Mouse (Mus musculus): ENCODE data around the gene Thegl. TPM values are rescaled to one million over a fixed set of nuclear protein-coding genes. Genes with fewer than 3 reads are reported as not detected.

Thegl gene
- polyA plus RNA-seq, 1 experiment, result not detected

DNA sequence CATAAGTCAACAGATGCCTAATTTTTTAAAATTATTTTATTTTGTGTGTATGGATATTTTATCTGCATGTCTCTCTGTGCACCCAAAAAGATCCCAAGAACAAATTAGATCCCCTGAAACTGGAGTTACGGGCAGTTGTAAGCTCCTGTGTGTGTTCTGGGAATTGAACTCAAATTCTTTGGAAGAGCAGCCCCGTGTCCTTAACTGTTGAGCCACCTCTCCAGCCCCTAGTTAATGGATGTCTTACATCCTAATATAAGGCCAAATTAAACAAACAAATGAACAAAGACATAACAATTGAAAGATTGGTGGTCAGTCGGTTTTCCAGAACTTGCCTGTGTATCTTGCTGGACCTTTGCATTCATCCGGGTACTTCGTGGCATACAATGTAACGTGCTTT is 93.0 kb downstream of the Thegl start:
- no peak overlapping the region for H3K9ac ChIP-seq (ENCODE audit: low read depth, poor library complexity, severe bottlenecking)
- H3K4me3 ChIP-seq (ENCODE audit: low read depth, low read length), result no peak overlapping the region
- H3K27me3 ChIP-seq (ENCODE audit: control insufficient read depth, insufficient read depth, low read length, poor library complexity, severe bottlenecking), result no peaks in the 10 kb centered on the region
- no peaks in the 10 kb centered on the region for H3K4me1 ChIP-seq (ENCODE audit: control insufficient read depth, insufficient read depth, low read length)
- no peaks in the 10 kb centered on the region for H3K9me3 ChIP-seq (replicated peaks; ENCODE audit: control insufficient read depth, insufficient read depth, low read length, poor library complexity, severe bottlenecking)
- H3K36me3 ChIP-seq (ENCODE audit: control insufficient read depth, insufficient read depth, low read length, poor library complexity, severe bottlenecking), result no peaks in the 10 kb centered on the region
- H3K27ac ChIP-seq (ENCODE audit: insufficient read depth, low read length), result no peak overlapping the region
- TF ChIP-seq POLR2A (IDR thresholded peaks at IDR 0.05; ENCODE audit: insufficient read depth, low read length) (no peak), EP300 (IDR thresholded peaks at IDR 0.05; ENCODE audit: insufficient read depth, low read depth, low read length) (no peak), CTCF (IDR thresholded peaks at IDR 0.05; ENCODE audit: low read depth, low read length) (no peak)

DNA sequence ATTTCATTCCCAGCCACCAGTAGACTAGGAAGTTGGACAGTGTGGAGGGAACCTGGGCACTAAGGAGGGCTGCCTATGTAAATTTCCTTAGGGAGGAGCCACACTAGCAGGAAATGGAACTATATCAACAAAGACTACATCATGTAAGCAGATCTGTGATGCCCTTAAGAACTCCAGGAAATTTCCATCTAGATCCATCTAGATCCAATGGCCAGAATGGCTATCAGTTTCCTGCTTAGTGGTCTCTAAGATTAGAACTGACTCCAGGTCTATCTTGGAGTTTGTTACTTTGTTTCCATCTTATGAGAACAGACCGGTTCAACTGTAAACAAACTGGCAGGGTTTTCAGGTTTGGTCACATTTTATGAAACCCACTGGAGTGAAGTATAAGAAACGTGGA is 94.0 kb downstream of the Thegl start:
- Histone ChIP-seq H3K36me3 (ENCODE audit: control insufficient read depth, insufficient read depth, low read length, poor library complexity, severe bottlenecking) (no peaks in the 10 kb centered on the region), H3K9me3 (replicated peaks; ENCODE audit: control insufficient read depth, insufficient read depth, low read length, poor library complexity, severe bottlenecking) (no peaks in the 10 kb centered on the region), H3K4me1 (ENCODE audit: control insufficient read depth, insufficient read depth, low read length) (no peaks in the 10 kb centered on the region), H3K4me3 (ENCODE audit: low read depth, low read length) (no peak overlapping the region), H3K27ac (ENCODE audit: insufficient read depth, low read length) (no peak overlapping the region), H3K9ac (ENCODE audit: low read depth, poor library complexity, severe bottlenecking) (no peak overlapping the region), H3K27me3 (ENCODE audit: control insufficient read depth, insufficient read depth, low read length, poor library complexity, severe bottlenecking) (no peaks in the 10 kb centered on the region)
- no peak for TF ChIP-seq POLR2A (IDR thresholded peaks at IDR 0.05; ENCODE audit: insufficient read depth, low read length)
- TF ChIP-seq CTCF (IDR thresholded peaks at IDR 0.05; ENCODE audit: low read depth, low read length), result no peak
- no peak for TF ChIP-seq EP300 (IDR thresholded peaks at IDR 0.05; ENCODE audit: insufficient read depth, low read depth, low read length)

Other genes starting within 250 kb of the Thegl start
- gene Aasdh, start 110.5 kb upstream of the Thegl start, polyA plus RNA-seq (2011; ENCODE audit: insufficient read depth, insufficient read length, low read depth, missing spikeins), result 73.2 and 74.1 TPM in 2 replicates
- 611 and 648 TPM in 2 replicates for gene Paics, start 64.7 kb upstream of the Thegl start, polyA plus RNA-seq (2011; ENCODE audit: insufficient read depth, insufficient read length, low read depth, missing spikeins)
- 89.3 and 90.8 TPM in 2 replicates for gene Ppat, start 64.4 kb upstream of the Thegl start, polyA plus RNA-seq (2011; ENCODE audit: insufficient read depth, insufficient read length, low read depth, missing spikeins)
- gene Srp72, start 41.3 kb upstream of the Thegl start, polyA plus RNA-seq (2011; ENCODE audit: insufficient read depth, insufficient read length, low read depth, missing spikeins), result 165 and 172 TPM in 2 replicates
- not detected in 2 replicates for gene Arl9, start 12.0 kb upstream of the Thegl start, polyA plus RNA-seq (2011; ENCODE audit: insufficient read depth, insufficient read length, low read depth, missing spikeins)
- 8.9 and 9.5 TPM in 2 replicates for gene Hopx, start 99.1 kb downstream of the Thegl start, polyA plus RNA-seq (2011; ENCODE audit: insufficient read depth, insufficient read length, low read depth, missing spikeins)
- not detected in 2 replicates for gene Spink2, start 195.4 kb downstream of the Thegl start, polyA plus RNA-seq (2011; ENCODE audit: insufficient read depth, insufficient read length, low read depth, missing spikeins)
- gene Rest, start 249.5 kb downstream of the Thegl start, polyA plus RNA-seq (2011; ENCODE audit: insufficient read depth, insufficient read length, low read depth, missing spikeins), result 106 and 115 TPM in 2 replicates

Data from ES-Bruce4 (cell line).